Mouse (Mus musculus): ENCODE measurements around the gene Akr1b3. TPM values are rescaled to one million over a fixed set of nuclear protein-coding genes. Genes with fewer than 3 reads are reported as not detected.

The Akr1b3 gene
- polyA plus RNA-seq, 1 experiment, result 258 TPM

- no peak overlapping the region for H3K4me3 ChIP-seq (ENCODE audit: control insufficient read depth, low read depth, low read length)
- no peak overlapping the region for H3K27ac ChIP-seq (ENCODE audit: control insufficient read depth, insufficient read depth, low read depth, low read length)
- peaks cover 3% of the 10 kb centered on the region for H3K4me1 ChIP-seq (ENCODE audit: control insufficient read depth, insufficient read depth, low read length)
- no peaks in the 10 kb centered on the region for H3K36me3 ChIP-seq (ENCODE audit: control insufficient read depth, insufficient read depth, low read length)
- TF ChIP-seq CTCF (IDR thresholded peaks at IDR 0.05; ENCODE audit: control insufficient read depth, insufficient read depth, insufficient replicate concordance, low read depth, low read length), result no peak
- H3K27me3 ChIP-seq (ENCODE audit: control insufficient read depth, insufficient read depth, low read length), result no peaks in the 10 kb centered on the region
Measured at GRCm38 (mm10) chr6:34318172-34318571, 894 bp upstream of the Akr1b3 start.

- Histone ChIP-seq H3K36me3 (ENCODE audit: control insufficient read depth, insufficient read depth, low read length) (no peaks in the 10 kb centered on the region; the same call in none of the 2 replicates), H3K27me3 (ENCODE audit: control insufficient read depth, insufficient read depth, low read length) (no peaks in the 10 kb centered on the region), H3K4me1 (ENCODE audit: control insufficient read depth, insufficient read depth, low read length) (peaks cover 6% of the 10 kb centered on the region), H3K27ac (ENCODE audit: control insufficient read depth, insufficient read depth, low read depth, low read length) (no peak overlapping the region), H3K4me3 (ENCODE audit: control insufficient read depth, low read depth, low read length) (no peak overlapping the region)
- no peak for TF ChIP-seq POLR2A (IDR thresholded peaks at IDR 0.05; ENCODE audit: control insufficient read depth, low read depth, low read length)
- TF ChIP-seq CTCF (IDR thresholded peaks at IDR 0.05; ENCODE audit: control insufficient read depth, insufficient read depth, insufficient replicate concordance, low read depth, low read length), result no peak
Measured at GRCm38 (mm10) chr6:34313921-34314320, 3.4 kb downstream of the Akr1b3 start.

DNA sequence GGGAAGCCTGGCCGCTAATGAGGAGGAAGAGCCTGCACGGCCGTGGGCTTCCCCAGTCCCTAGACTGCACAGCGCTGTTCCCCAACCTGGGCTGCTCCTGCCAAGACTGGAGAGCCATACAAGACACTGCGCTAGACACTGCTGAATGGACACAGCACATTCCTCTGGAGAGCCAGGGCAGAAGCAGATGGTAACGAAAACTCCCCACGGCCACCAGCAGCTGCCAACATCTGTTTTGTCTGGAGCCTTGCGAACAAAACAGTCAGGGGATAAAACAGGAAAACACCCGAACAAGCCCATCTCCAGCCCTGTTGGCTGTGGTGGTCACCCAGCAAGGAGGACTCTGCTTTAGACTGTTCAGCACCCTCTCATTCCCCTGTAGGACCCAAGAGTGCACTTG, 3.9 kb downstream of the Akr1b3 start:
- TF ChIP-seq CTCF (IDR thresholded peaks at IDR 0.05; ENCODE audit: control insufficient read depth, insufficient read depth, insufficient replicate concordance, low read depth, low read length) (no peak), POLR2A (IDR thresholded peaks at IDR 0.05; ENCODE audit: control insufficient read depth, low read depth, low read length) (no peak)

DNA sequence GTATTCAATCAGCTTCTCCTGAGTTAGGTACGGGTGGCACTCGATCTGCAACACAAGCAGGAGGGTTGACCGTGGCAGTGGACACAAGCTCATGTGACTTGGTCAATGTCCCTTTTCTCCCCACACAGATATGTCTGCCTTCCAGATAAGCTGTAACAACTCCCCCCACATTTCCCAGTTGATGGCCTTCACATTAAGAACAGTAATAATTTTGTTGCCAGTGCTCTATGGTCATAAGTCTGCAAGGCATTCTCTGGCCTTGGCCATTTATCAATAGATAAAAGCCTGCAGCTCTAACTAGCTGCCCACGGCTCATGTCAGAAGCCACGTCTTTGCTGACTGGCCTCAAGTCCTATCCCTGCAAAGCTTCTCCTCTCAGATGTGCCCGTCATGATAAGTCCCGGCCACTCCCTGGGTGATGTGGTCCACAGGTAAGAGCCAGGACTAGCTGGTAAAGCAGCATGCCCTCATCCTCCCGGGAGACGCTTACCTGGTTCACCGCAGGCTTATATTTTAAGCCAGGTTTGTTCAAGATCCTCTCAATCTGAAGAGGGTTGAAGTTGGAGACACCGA, 7.2 kb downstream of the Akr1b3 start:
- Histone ChIP-seq H3K4me3 (ENCODE audit: control insufficient read depth, low read depth, low read length) (no peak overlapping the region), H3K27me3 (ENCODE audit: control insufficient read depth, insufficient read depth, low read length) (no peaks in the 10 kb centered on the region), H3K4me1 (ENCODE audit: control insufficient read depth, insufficient read depth, low read length) (peaks cover 3% of the 10 kb centered on the region; the same call in 1 of the 2 replicates), H3K36me3 (ENCODE audit: control insufficient read depth, insufficient read depth, low read length) (no peaks in the 10 kb centered on the region; the same call in none of the 2 replicates), H3K27ac (ENCODE audit: control insufficient read depth, insufficient read depth, low read depth, low read length) (peak overlapping the region; percentile 71)
- TF ChIP-seq CTCF (IDR thresholded peaks at IDR 0.05; ENCODE audit: control insufficient read depth, insufficient read depth, insufficient replicate concordance, low read depth, low read length), result no peak
- 0 out of 2 replicates have a peak, but pooled peaks have one; percentile 17 for TF ChIP-seq POLR2A (IDR thresholded peaks at IDR 0.05; ENCODE audit: control insufficient read depth, low read depth, low read length)

More for the DNA sequence above, 3.9 kb downstream of the Akr1b3 start:
- no peak overlapping the region for H3K27ac ChIP-seq (ENCODE audit: control insufficient read depth, insufficient read depth, low read depth, low read length)
- H3K27me3 ChIP-seq (ENCODE audit: control insufficient read depth, insufficient read depth, low read length), result no peaks in the 10 kb centered on the region
- no peaks in the 10 kb centered on the region; the same call in none of the 2 replicates for H3K36me3 ChIP-seq (ENCODE audit: control insufficient read depth, insufficient read depth, low read length)
- no peak overlapping the region for H3K4me3 ChIP-seq (ENCODE audit: control insufficient read depth, low read depth, low read length)
- peaks cover 6% of the 10 kb centered on the region for H3K4me1 ChIP-seq (ENCODE audit: control insufficient read depth, insufficient read depth, low read length)

- no peaks in the 10 kb centered on the region; the same call in none of the 2 replicates for H3K36me3 ChIP-seq (ENCODE audit: control insufficient read depth, insufficient read depth, low read length)
- H3K27ac ChIP-seq (ENCODE audit: control insufficient read depth, insufficient read depth, low read depth, low read length), result peak overlapping the region; percentile 71
- H3K4me1 ChIP-seq (ENCODE audit: control insufficient read depth, insufficient read depth, low read length), result peaks cover 3% of the 10 kb centered on the region; the same call in 1 of the 2 replicates
- H3K4me3 ChIP-seq (ENCODE audit: control insufficient read depth, low read depth, low read length), result no peak overlapping the region
- H3K27me3 ChIP-seq (ENCODE audit: control insufficient read depth, insufficient read depth, low read length), result no peaks in the 10 kb centered on the region
- no peak for TF ChIP-seq POLR2A (IDR thresholded peaks at IDR 0.05; ENCODE audit: control insufficient read depth, low read depth, low read length)
- no peak for TF ChIP-seq CTCF (IDR thresholded peaks at IDR 0.05; ENCODE audit: control insufficient read depth, insufficient read depth, insufficient replicate concordance, low read depth, low read length)
Measured at GRCm38 (mm10) chr6:34309526-34309925, 7.8 kb downstream of the Akr1b3 start.

- no peaks in the 10 kb centered on the region; the same call in none of the 2 replicates for H3K36me3 ChIP-seq (ENCODE audit: control insufficient read depth, insufficient read depth, low read length)
- no peak overlapping the region for H3K4me3 ChIP-seq (ENCODE audit: control insufficient read depth, low read depth, low read length)
- H3K4me1 ChIP-seq (ENCODE audit: control insufficient read depth, insufficient read depth, low read length), result peaks cover 3% of the 10 kb centered on the region; the same call in 1 of the 2 replicates
- H3K27ac ChIP-seq (ENCODE audit: control insufficient read depth, insufficient read depth, low read depth, low read length), result no peak overlapping the region; the same call in 1 of the 2 replicates
- H3K27me3 ChIP-seq (ENCODE audit: control insufficient read depth, insufficient read depth, low read length), result no peaks in the 10 kb centered on the region
- no peak for TF ChIP-seq POLR2A (IDR thresholded peaks at IDR 0.05; ENCODE audit: control insufficient read depth, low read depth, low read length)
- no peak for TF ChIP-seq CTCF (IDR thresholded peaks at IDR 0.05; ENCODE audit: control insufficient read depth, insufficient read depth, insufficient replicate concordance, low read depth, low read length)
Measured at GRCm38 (mm10) chr6:34306797-34307196, 10.5 kb downstream of the Akr1b3 start.

DNA sequence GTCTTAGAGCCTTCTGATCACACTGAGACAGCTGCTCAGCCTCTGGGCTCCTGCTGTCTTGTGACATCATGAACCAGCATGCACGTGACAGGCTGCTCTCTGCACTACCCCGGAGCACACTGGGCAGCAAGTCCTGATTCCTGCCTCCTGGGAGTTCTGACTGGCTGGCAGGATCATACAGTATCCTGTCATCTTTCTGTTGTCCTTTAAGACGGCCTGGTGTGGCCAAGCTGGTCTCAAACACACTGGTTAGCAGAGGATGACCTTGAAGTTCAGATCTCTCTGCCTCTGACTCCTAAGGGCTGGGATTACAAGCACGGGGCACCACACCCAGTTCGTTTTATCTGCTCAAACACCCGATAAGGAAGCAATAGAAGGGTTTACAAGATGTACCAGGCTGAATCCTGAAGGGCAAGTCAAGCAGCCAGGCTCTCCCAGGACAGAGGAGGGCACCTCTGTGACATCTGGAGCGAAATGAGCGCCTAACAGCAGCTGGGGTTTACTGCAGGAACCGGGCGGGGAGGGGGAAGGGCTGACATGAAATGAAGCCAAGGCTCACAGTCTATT, 12.5 kb downstream of the Akr1b3 start:
- TF ChIP-seq POLR2A (IDR thresholded peaks at IDR 0.05; ENCODE audit: control insufficient read depth, low read depth, low read length), result 0 out of 2 replicates have a peak, but pooled peaks have one; percentile 22
- no peak for TF ChIP-seq CTCF (IDR thresholded peaks at IDR 0.05; ENCODE audit: control insufficient read depth, insufficient read depth, insufficient replicate concordance, low read depth, low read length)
- H3K27me3 ChIP-seq (ENCODE audit: control insufficient read depth, insufficient read depth, low read length), result no peaks in the 10 kb centered on the region
- H3K4me3 ChIP-seq (ENCODE audit: control insufficient read depth, low read depth, low read length), result no peak overlapping the region
- H3K4me1 ChIP-seq (ENCODE audit: control insufficient read depth, insufficient read depth, low read length), result peaks cover 2% of the 10 kb centered on the region; the same call in 1 of the 2 replicates
- no peaks in the 10 kb centered on the region; the same call in none of the 2 replicates for H3K36me3 ChIP-seq (ENCODE audit: control insufficient read depth, insufficient read depth, low read length)
- H3K27ac ChIP-seq (ENCODE audit: control insufficient read depth, insufficient read depth, low read depth, low read length), result peak overlapping the region; percentile 36
